Mouse (Mus musculus): ENCODE measurements around the gene Strn3. TPM values are rescaled to one million over a fixed set of nuclear protein-coding genes. Genes with fewer than 3 reads are reported as not detected.
"Not testable (repeated sequence)": the region's sequence is repeated elsewhere in the genome, so short reads cannot be mapped to it uniquely, and the experiment has no call there.

Strn3 gene
- total RNA-seq, 1 experiment from 2014 or later: 82.3 TPM

GRCm38 (mm10) chr12:51636260-51636659, 55.4 kb downstream of the Strn3 start:
- no peak for ATAC-seq (ENCODE audit: extremely low read depth, insufficient number of reproducible peaks, low FRiP score, poor library complexity, severe bottlenecking)

- ATAC-seq (ENCODE audit: extremely low read depth, insufficient number of reproducible peaks, low FRiP score, poor library complexity, severe bottlenecking): no peak
Measured at GRCm38 (mm10) chr12:51633481-51633880, 58.2 kb downstream of the Strn3 start.

- no peak for ATAC-seq (ENCODE audit: extremely low read depth, insufficient number of reproducible peaks, low FRiP score, poor library complexity, severe bottlenecking)
Measured at GRCm38 (mm10) chr12:51623366-51623694, 68.4 kb downstream of the Strn3 start.

- ATAC-seq (ENCODE audit: extremely low read depth, insufficient number of reproducible peaks, low FRiP score, poor library complexity, severe bottlenecking): no peak
Measured at GRCm38 (mm10) chr12:51622670-51623365, 68.9 kb downstream of the Strn3 start.

GRCm38 (mm10) chr12:51621161-51621560, 70.5 kb downstream of the Strn3 start:
- ATAC-seq (ENCODE audit: extremely low read depth, insufficient number of reproducible peaks, low FRiP score, poor library complexity, severe bottlenecking): no peak

- no peak for ATAC-seq (ENCODE audit: extremely low read depth, insufficient number of reproducible peaks, low FRiP score, poor library complexity, severe bottlenecking)
Measured at GRCm38 (mm10) chr12:51620572-51620971, 71.1 kb downstream of the Strn3 start.

- ATAC-seq (ENCODE audit: extremely low read depth, insufficient number of reproducible peaks, low FRiP score, poor library complexity, severe bottlenecking): no peak
Measured at GRCm38 (mm10) chr12:51612361-51612760, 79.3 kb downstream of the Strn3 start.

- ATAC-seq (ENCODE audit: extremely low read depth, insufficient number of reproducible peaks, low FRiP score, poor library complexity, severe bottlenecking): no peak
Measured at GRCm38 (mm10) chr12:51606138-51606537, 85.6 kb downstream of the Strn3 start.

- no peak for ATAC-seq (ENCODE audit: extremely low read depth, insufficient number of reproducible peaks, low FRiP score, poor library complexity, severe bottlenecking)
Measured at GRCm38 (mm10) chr12:51603306-51603705, 88.4 kb downstream of the Strn3 start.

- no peak for ATAC-seq (ENCODE audit: extremely low read depth, insufficient number of reproducible peaks, low FRiP score, poor library complexity, severe bottlenecking)
Measured at GRCm38 (mm10) chr12:51594030-51594470, 97.6 kb downstream of the Strn3 start.

- ATAC-seq (ENCODE audit: extremely low read depth, insufficient number of reproducible peaks, low FRiP score, poor library complexity, severe bottlenecking): 0 out of 2 replicates have a peak, but pooled peaks have one; percentile 16
Measured at GRCm38 (mm10) chr12:51593229-51594029, 98.3 kb downstream of the Strn3 start, which contains the start of gene Coch. Coch (plus strand) TSS chr12:51593341.

- no peak for ATAC-seq (ENCODE audit: extremely low read depth, insufficient number of reproducible peaks, low FRiP score, poor library complexity, severe bottlenecking)
Measured at GRCm38 (mm10) chr12:51592888-51593228, 98.8 kb downstream of the Strn3 start.

- no peak for ATAC-seq (ENCODE audit: extremely low read depth, insufficient number of reproducible peaks, low FRiP score, poor library complexity, severe bottlenecking)
Measured at GRCm38 (mm10) chr12:51591921-51592320, 99.8 kb downstream of the Strn3 start.

- no peak for ATAC-seq (ENCODE audit: extremely low read depth, insufficient number of reproducible peaks, low FRiP score, poor library complexity, severe bottlenecking)
Measured at GRCm38 (mm10) chr12:51589263-51589662, 102.4 kb downstream of the Strn3 start.

GRCm38 (mm10) chr12:51577816-51578215, 113.9 kb downstream of the Strn3 start:
- ATAC-seq (ENCODE audit: extremely low read depth, insufficient number of reproducible peaks, low FRiP score, poor library complexity, severe bottlenecking): not testable (repeated sequence)

GRCm38 (mm10) chr12:51572651-51573050, 119.0 kb downstream of the Strn3 start:
- no peak for ATAC-seq (ENCODE audit: extremely low read depth, insufficient number of reproducible peaks, low FRiP score, poor library complexity, severe bottlenecking)

- no peak for ATAC-seq (ENCODE audit: extremely low read depth, insufficient number of reproducible peaks, low FRiP score, poor library complexity, severe bottlenecking)
Measured at GRCm38 (mm10) chr12:51569944-51570343, 121.8 kb downstream of the Strn3 start.

- ATAC-seq (ENCODE audit: extremely low read depth, insufficient number of reproducible peaks, low FRiP score, poor library complexity, severe bottlenecking): no peak
Measured at GRCm38 (mm10) chr12:51569472-51569871, 122.2 kb downstream of the Strn3 start.

GRCm38 (mm10) chr12:51567225-51567624, 124.5 kb downstream of the Strn3 start:
- no peak for ATAC-seq (ENCODE audit: extremely low read depth, insufficient number of reproducible peaks, low FRiP score, poor library complexity, severe bottlenecking)

GRCm38 (mm10) chr12:51561416-51561815, 130.3 kb downstream of the Strn3 start:
- ATAC-seq (ENCODE audit: extremely low read depth, insufficient number of reproducible peaks, low FRiP score, poor library complexity, severe bottlenecking): no peak
